Mouse (Mus musculus) thymus, adult 2 months (tissue): Measurements from ENCODE around the gene Tmem175. TPM values are rescaled to one million over a fixed set of nuclear protein-coding genes. Genes with fewer than 3 reads are reported as not detected.

Experiments
- DNase-seq: peaks from one replicate; pipeline ENCODE4 v3.0.0; 2021
- H3K27ac ChIP-seq: fragments of 200-500 bp; 2 replicates; pipeline ENCODE4 v1.5.1; 2012; ENCODE audit warnings: low read length, control low read depth; ENCODE audit not compliant: control insufficient read depth, insufficient read depth
- H3K27me3 ChIP-seq: fragments of 200-500 bp; 2 replicates; pipeline ENCODE4 v1.6.1; 2012; ENCODE audit warnings: mild to moderate bottlenecking, low read length, moderate library complexity, mixed read lengths; ENCODE audit not compliant: control insufficient read depth, insufficient read depth
- H3K36me3 ChIP-seq: fragments of 200-500 bp; 2 replicates; pipeline ENCODE4 v1.6.1; 2012; ENCODE audit warnings: mild to moderate bottlenecking, low read length, moderate library complexity; ENCODE audit not compliant: control insufficient read depth, insufficient read depth
- H3K4me1 ChIP-seq: fragments of 200-500 bp; replicated peaks from 2 replicates; pipeline ENCODE4 v1.6.1; 2012; ENCODE audit warnings: low read length; ENCODE audit not compliant: control insufficient read depth, insufficient read depth
- H3K4me3 ChIP-seq: fragments of 200-500 bp; 2 replicates; pipeline ENCODE4 v1.5.1; 2012; ENCODE audit warnings: mild to moderate bottlenecking, low read length, control low read depth, moderate library complexity; ENCODE audit not compliant: control insufficient read depth, insufficient read depth
- CTCF ChIP-seq: fragments of 200-500 bp; IDR thresholded peaks from 2 replicates; pipeline ENCODE4 v1.5.1; 2012; ENCODE audit warnings: mild to moderate bottlenecking, control low read depth, low read length, moderate library complexity, borderline replicate concordance; ENCODE audit not compliant: control insufficient read depth, poor library complexity, insufficient read depth; ENCODE audit errors: extremely low read depth
- POLR2A ChIP-seq: fragments of 200-500 bp; IDR thresholded peaks from 2 replicates; pipeline ENCODE4 v1.6.1; 2012; ENCODE audit warnings: mild to moderate bottlenecking, low read length, control low read depth, moderate library complexity; ENCODE audit not compliant: control insufficient read depth, poor library complexity, insufficient read depth; ENCODE audit errors: extremely low read depth
- WGBS: fragments of 180-500 bp; shearing (Covaris S2); methylation state at CpG from one replicate; pipeline ENCODE4 v1.1.7; 2018; 5-methylcytosine and 5-hydroxymethylcytosine counted together
- polyA plus RNA-seq: library from polyadenylated mRNA; depleted of rRNA; stranded (reverse); fragments of >200 nt; gene quantifications from 2 replicates; pipeline ENCODE4 v1.2.3, GENCODE M21; 2012

The Tmem175 gene
- polyA plus RNA-seq, 1 experiment: 77.3 TPM

DNA sequence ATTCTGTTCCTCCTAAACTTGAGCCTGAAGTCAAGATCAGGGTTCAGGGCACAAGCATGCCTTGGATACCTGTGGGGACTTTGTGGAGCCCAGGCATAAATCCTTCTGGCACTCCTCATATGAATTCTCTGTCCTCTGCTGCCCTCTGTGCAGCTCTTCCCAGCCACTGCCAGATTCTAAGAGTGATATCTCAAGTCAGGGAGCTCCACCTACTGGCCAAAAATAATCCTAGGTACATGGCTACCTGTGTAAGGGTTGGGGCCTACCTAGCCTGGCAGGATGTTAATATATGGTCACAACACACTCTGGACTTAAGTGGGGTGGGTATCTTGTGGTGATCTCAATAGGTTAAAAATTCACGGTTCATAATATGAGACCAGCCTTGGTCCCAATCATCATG lies 22.3 kb downstream of the Tmem175 start:
- Histone ChIP-seq H3K4me3 (no peak overlapping the region), H3K27me3 (no peaks in the 10 kb centered on the region), H3K4me1 (no peaks in the 10 kb centered on the region), H3K27ac (no peak overlapping the region), H3K36me3 (peaks cover 25% of the 10 kb centered on the region)
- TF ChIP-seq POLR2A (no peak), CTCF (no peak)
- peak; percentile 77 for DNase-seq
- WGBS: 60% methylated on average over 1 of the region's 1 CpGs

DNA sequence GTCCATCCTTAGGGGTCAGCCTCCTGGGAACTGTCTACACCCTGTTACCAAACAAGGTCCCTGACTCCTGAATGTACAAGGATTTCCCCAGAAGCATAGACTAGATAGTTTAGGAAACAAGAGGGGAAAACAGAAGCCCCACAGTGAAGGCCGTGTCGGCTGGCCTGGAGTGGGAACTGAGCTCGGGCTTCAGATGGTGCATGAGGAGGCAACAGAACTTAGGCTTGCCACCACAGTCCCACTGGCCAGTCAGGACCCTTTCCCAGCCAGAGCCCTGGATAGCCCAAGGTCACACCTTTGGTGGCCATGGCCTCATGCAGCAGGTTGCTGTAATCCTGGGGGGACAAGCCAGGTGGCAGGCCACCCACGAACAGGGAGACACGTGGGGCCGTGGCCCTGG lies 23.8 kb downstream of the Tmem175 start:
- 98% methylated on average over 6 of the region's 6 CpGs for WGBS
- H3K4me1 ChIP-seq: no peaks in the 10 kb centered on the region
- H3K27me3 ChIP-seq: no peaks in the 10 kb centered on the region
- DNase-seq: no peak
- TF ChIP-seq CTCF (no peak), POLR2A (no peak)
- no peak overlapping the region for H3K4me3 ChIP-seq
- H3K27ac ChIP-seq: no peak overlapping the region
- peaks cover 25% of the 10 kb centered on the region for H3K36me3 ChIP-seq

DNA sequence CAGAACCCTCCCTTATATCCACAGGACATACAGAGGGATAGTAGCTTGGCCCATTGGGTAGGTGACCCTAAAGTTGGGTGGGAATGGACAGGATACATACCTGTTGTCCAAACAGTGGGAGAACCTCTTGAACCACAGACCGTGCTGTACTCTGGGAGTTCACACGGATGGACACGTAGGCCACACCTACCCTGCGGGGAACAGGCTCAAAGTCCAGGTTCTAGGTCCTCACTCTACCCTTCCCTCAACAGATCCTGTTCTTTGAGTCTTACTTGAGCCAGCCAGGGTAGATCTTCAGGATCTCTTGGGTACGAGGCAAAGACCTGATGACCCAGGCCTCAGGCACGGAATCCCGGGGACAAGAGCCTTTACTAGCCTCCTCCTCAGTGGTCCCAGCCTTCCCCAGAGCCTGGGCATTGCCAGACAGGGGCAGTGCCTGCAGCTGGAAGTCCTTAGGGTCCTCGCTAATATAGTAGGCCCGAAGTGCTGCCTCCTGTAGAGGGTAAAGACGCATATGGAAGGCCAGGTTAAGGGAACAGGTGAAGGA lies 24.9 kb downstream of the Tmem175 start:
- TF ChIP-seq CTCF: no peak
- TF ChIP-seq POLR2A: no peak

DNA sequence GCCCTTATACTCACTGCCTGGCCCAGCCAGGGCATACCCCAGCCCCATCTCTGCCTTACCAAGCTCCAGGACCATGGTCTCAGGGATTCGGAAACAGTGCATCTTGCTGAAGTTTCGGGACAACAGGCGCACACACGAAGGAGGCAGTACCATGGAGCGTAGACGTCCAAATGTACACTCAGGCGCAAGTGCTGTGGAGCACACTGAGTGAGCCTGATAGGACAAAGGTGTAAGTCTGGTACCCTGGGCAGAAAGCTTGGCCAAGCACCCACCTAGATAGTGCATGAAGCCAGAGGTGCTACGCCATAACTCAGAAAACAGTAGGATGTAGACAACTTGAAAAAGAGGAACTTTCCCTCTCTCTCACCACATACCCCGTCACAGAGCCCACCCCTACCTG lies 25.8 kb downstream of the Tmem175 start:
- Histone ChIP-seq H3K4me1 (peaks cover 9% of the 10 kb centered on the region), H3K4me3 (no peak overlapping the region), H3K36me3 (peaks cover 21% of the 10 kb centered on the region), H3K27me3 (no peaks in the 10 kb centered on the region), H3K27ac (no peak overlapping the region)
- TF ChIP-seq POLR2A (no peak), CTCF (no peak)
- DNase-seq: no peak
- 95% methylated on average over 9 of the region's 9 CpGs for WGBS

More for the DNA sequence above, 24.9 kb downstream of the Tmem175 start:
- H3K4me3 ChIP-seq: no peak overlapping the region
- no peak for DNase-seq
- H3K27me3 ChIP-seq: no peaks in the 10 kb centered on the region
- 97% methylated on average over 10 of the region's 10 CpGs for WGBS
- peaks cover 1% of the 10 kb centered on the region for H3K4me1 ChIP-seq
- H3K27ac ChIP-seq: no peak overlapping the region
- peaks cover 21% of the 10 kb centered on the region for H3K36me3 ChIP-seq

DNA sequence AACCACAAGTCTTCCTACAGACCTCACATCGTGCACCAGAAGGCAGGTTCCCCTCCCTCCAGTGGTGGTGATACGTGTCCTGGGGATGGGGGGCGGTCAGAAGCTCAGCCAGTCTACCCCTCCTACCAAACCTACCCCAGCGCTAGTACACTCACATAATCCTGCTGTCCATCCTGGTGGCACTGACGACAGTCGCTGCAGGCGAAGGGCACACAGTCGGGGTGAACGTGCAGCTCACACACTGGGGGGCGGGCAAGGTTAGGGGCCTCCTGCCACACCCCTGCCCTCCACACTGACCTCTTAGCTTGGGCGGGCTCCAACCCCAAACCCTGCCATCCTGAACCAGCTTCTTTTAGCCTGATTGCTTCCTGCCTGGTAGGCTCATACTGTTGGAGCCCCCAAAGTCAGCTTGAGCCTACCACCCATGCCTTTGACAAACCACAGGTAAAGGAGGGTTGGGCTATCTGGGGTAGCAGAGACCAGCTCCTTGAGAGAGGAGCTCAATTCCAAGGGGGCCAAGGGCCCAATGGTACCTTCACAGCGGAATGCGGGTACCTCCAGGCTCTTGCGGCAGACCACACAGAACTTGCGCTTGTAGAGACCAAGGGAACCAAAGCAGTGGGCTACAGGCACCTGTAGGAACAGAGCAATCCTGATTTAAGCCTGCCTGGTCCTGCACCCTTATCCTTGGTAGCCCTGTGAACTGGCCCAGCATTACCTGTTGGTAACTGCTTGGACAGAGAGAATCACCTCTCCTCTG lies 26.5 kb downstream of the Tmem175 start:
- TF ChIP-seq POLR2A: no peak
- no peak for TF ChIP-seq CTCF
- Histone ChIP-seq H3K4me3 (no peak overlapping the region), H3K27me3 (no peaks in the 10 kb centered on the region), H3K36me3 (peaks cover 21% of the 10 kb centered on the region), H3K4me1 (peaks cover 9% of the 10 kb centered on the region), H3K27ac (no peak overlapping the region)
- DNase-seq: no peak
- WGBS: 90% methylated on average over 15 of the region's 15 CpGs

DNA sequence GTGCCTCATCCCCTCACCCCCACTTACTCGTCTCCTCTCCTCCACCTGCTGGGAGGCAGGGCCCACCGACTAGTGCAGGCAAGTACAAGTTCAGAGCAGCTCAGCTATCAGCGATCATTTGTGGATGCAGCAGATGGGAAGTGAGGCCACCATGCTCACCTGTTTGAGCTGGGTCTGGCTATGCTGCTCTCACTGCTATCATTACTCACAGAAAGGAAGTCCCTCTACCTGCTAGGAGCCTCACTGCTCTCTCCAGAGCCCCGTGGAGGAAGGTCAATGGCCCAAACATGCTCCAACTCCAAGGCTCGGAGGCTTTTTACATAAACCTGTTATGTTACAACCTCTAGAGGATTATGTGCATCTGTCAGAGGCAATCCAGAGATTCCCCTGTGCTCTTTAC lies 27.8 kb downstream of the Tmem175 start:
- DNase-seq: no peak
- no peaks in the 10 kb centered on the region for H3K27me3 ChIP-seq
- H3K27ac ChIP-seq: no peak overlapping the region
- H3K36me3 ChIP-seq: peaks cover 17% of the 10 kb centered on the region
- H3K4me1 ChIP-seq: peaks cover 9% of the 10 kb centered on the region
- 89% methylated on average over 5 of the region's 5 CpGs for WGBS
- no peak overlapping the region for H3K4me3 ChIP-seq
- no peak for TF ChIP-seq POLR2A
- no peak for TF ChIP-seq CTCF
